Mouse (Mus musculus) lung, adult 2 months (tissue): ENCODE data around the gene Olfml1.

Experiments used
- CTCF ChIP-seq: fragments of 200-500 bp; IDR thresholded peaks from 2 replicates; pipeline ENCODE4 v1.5.1; 2011; ENCODE audit warnings: mild to moderate bottlenecking, low read length, control low read depth; ENCODE audit not compliant: insufficient read depth
- POLR2A ChIP-seq: fragments of 200-500 bp; IDR thresholded peaks from 2 replicates; pipeline ENCODE4 v1.6.1; 2011; ENCODE audit warnings: low read depth, mild to moderate bottlenecking, control low read depth, low read length, borderline replicate concordance; ENCODE audit errors: extremely low read depth

- TF ChIP-seq CTCF = no peak
- TF ChIP-seq POLR2A = no peak
Measured at GRCm38 (mm10) chr7:107624432-107624831, 57.2 kb downstream of the Olfml1 start.
